Mouse (Mus musculus) stomach, embryonic 16.5 days (tissue): Measurements from ENCODE around the gene Susd3. TPM values are rescaled to one million over a fixed set of nuclear protein-coding genes. Genes with fewer than 3 reads are reported as not detected.

ENCODE experiments used
- polyA plus RNA-seq: library from polyadenylated mRNA; unstranded; fragments of >200 nt; fragmentation: Nextera tagmentation; extraction: Ambion mirVana; gene quantifications from 2 replicates; pipeline ENCODE4 v1.2.1, GENCODE M21; 2015

Gene Susd3
- polyA plus RNA-seq, 1 experiment from 2014 or later = 1.2 TPM

Other genes starting within 250 kb of the Susd3 start
- 3.3 and 3.4 TPM in 2 replicates for gene Wnk2, start 100.7 kb downstream of the Susd3 start, polyA plus RNA-seq
- 57.8 and 61.0 TPM in 2 replicates for gene Ninj1, start 61.2 kb downstream of the Susd3 start, polyA plus RNA-seq
- 55.7 and 56.4 TPM in 2 replicates for gene Card19, start 32.7 kb downstream of the Susd3 start, polyA plus RNA-seq
- gene Fgd3, start 71.6 kb upstream of the Susd3 start, polyA plus RNA-seq = 0.40 and 0.51 TPM in 2 replicates
- 26.5 and 26.7 TPM in 2 replicates for gene Bicd2, start 92.9 kb upstream of the Susd3 start, polyA plus RNA-seq
- gene Ippk, start 172.5 kb upstream of the Susd3 start, polyA plus RNA-seq = 20.0 and 20.8 TPM in 2 replicates
- gene Tes3-ps, start 244.6 kb upstream of the Susd3 start, polyA plus RNA-seq = 0.74 and 1.2 TPM in 2 replicates